Mouse (Mus musculus) small intestine, adult 2 months (tissue): ENCODE results near the gene Tubb2a.

Source experiments
- CTCF ChIP-seq: fragments of 200-500 bp; IDR thresholded peaks from 2 replicates; pipeline ENCODE4 v1.5.1; 2012; ENCODE audit warnings: low read depth, mild to moderate bottlenecking, control low read depth, inconsistent platforms, low read length, moderate library complexity, mixed read lengths; ENCODE audit not compliant: insufficient replicate concordance, insufficient read length; ENCODE audit errors: extremely low read depth
- POLR2A ChIP-seq: fragments of 200-500 bp; IDR thresholded peaks from 2 replicates; pipeline ENCODE4 v1.6.1; 2012; ENCODE audit warnings: low read depth, mild to moderate bottlenecking, control low read depth, inconsistent platforms, low read length, moderate library complexity

DNA sequence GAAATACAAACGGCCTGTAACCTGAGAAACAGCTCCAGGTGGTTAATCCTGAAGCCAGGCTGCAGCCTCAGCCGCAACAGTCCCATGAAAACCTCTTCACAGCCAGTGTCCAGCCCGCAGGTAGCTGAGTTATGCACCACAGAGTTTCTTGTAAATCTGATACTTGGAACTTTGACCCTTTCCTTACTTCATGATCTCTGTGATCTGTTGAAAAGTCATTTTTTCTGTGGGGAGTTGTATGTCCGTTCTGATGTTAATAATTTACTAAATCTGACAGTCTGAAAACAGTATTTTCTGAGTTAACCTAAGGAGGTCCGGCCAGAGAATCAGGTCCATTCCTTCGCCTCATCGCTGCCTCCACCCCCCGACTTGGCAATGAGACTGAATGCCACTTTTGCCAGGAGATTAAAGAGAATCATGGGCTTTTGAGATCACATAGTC is 38.9 kb downstream of the Tubb2a start:
- TF ChIP-seq POLR2A = no peak
- TF ChIP-seq CTCF = no peak
